Mouse (Mus musculus) neutrophil, adult 65 days (primary cell): ENCODE measurements around the gene Pet117. TPM values are rescaled to one million over a fixed set of nuclear protein-coding genes. Genes with fewer than 3 reads are reported as not detected.

Experiments used
- total RNA-seq: library from RNA; stranded (reverse); gene quantifications from 2 replicates; pipeline ENCODE4 v1.2.4, GENCODE M21; 2023

The Pet117 gene
- 2.9 and 4.8 TPM in 2 replicates for total RNA-seq

GRCm38 (mm10) chr2:144368400-144369019 is at the start of gene Pet117, which contains the start of gene Kat14:
Gene Pet117 (plus strand): TSS chr2:144368996.
Gene Kat14 (plus strand): TSS chr2:144368983.

GRCm38 (mm10) chr2:144331401-144332302 is 37.1 kb upstream of the Pet117 start, which contains the start of gene Ovol2:
Gene Ovol2 (minus strand): TSS chr2:144332146.

Other genes with a start within 250 kb of the Pet117 start
- gene Mgme1, start 98.3 kb upstream of the Pet117 start, total RNA-seq, result 3.4 and 3.8 TPM in 2 replicates
- gene Snx5, start 98.1 kb upstream of the Pet117 start, total RNA-seq, result 81.9 and 88.9 TPM in 2 replicates
- not detected in 2 replicates for gene Ovol2, start 36.9 kb upstream of the Pet117 start, total RNA-seq
- gene Kat14, start within 50 bp of the Pet117 start, total RNA-seq, result 13.1 and 19.7 TPM in 2 replicates
- gene Dzank1, start 158.4 kb downstream of the Pet117 start, total RNA-seq, result 0.11 and 0.41 TPM in 2 replicates
- 31.9 and 39.7 TPM in 2 replicates for gene Polr3f, start 158.7 kb downstream of the Pet117 start, total RNA-seq
- 0.77 and 1.2 TPM in 2 replicates for gene Rbbp9, start 181.9 kb downstream of the Pet117 start, total RNA-seq
- 43.5 and 44.7 TPM in 2 replicates for gene Sec23b, start 187.2 kb downstream of the Pet117 start, total RNA-seq
- 4.3 TPM in 2 replicates for gene Smim26, start 225.1 kb downstream of the Pet117 start, total RNA-seq
- 6.0 and 6.1 TPM in 2 replicates for gene Dtd1, start 230.9 kb downstream of the Pet117 start, total RNA-seq